Mouse (Mus musculus) limb, embryonic 12.5 days (tissue): Measurements from ENCODE around the gene Fam189a1. TPM values are rescaled to one million over a fixed set of nuclear protein-coding genes. Genes with fewer than 3 reads are reported as not detected.

Experiments
- ATAC-seq: fragments of 200-750 bp; cut with Nextera tagmentation; 2 replicates; pipeline ENCODE4 v1.8.0; 2017; ENCODE audit warnings: low read depth, moderate TSS enrichment; ENCODE audit not compliant: insufficient number of reproducible peaks, insufficient read depth, low FRiP score, low TSS enrichment
- H3K27ac ChIP-seq: fragments of 300-500 bp; sonication (generic); 2 replicates; pipeline ENCODE4 v1.5.1; 2016; ENCODE audit warnings: mild to moderate bottlenecking, moderate library complexity
- H3K27me3 ChIP-seq: fragments of 300-500 bp; sonication (generic); 2 replicates; pipeline ENCODE4 v1.6.1; 2016; ENCODE audit warnings: mild to moderate bottlenecking, moderate library complexity
- H3K36me3 ChIP-seq: fragments of 300-500 bp; sonication (generic); 2 replicates; pipeline ENCODE4 v1.6.1; 2016; ENCODE audit warnings: mild to moderate bottlenecking, moderate library complexity
- H3K4me1 ChIP-seq: fragments of 300-500 bp; sonication (generic); replicated peaks from 2 replicates; pipeline ENCODE4 v1.6.1; 2016
- H3K4me2 ChIP-seq: fragments of 300-500 bp; sonication (generic); 2 replicates; pipeline ENCODE4 v1.6.1; 2016; ENCODE audit warnings: mild to moderate bottlenecking, moderate library complexity
- H3K4me3 ChIP-seq: fragments of 300-500 bp; sonication (generic); replicated peaks from 2 replicates; pipeline ENCODE4 v1.5.1; 2016; ENCODE audit warnings: mild to moderate bottlenecking
- H3K9ac ChIP-seq: fragments of 300-500 bp; sonication (generic); replicated peaks from 2 replicates; pipeline ENCODE4 v1.6.1; 2016; ENCODE audit warnings: mild to moderate bottlenecking, moderate library complexity
- H3K9me3 ChIP-seq: fragments of 300-500 bp; sonication (generic); 2 replicates; pipeline ENCODE4 v1.6.1; 2016; ENCODE audit warnings: mild to moderate bottlenecking, moderate library complexity
- WGBS: fragments of 180-500 bp; shearing (Covaris S2); methylation state at CpG from one replicate; pipeline ENCODE4 v1.1.7; 2016; 5-methylcytosine and 5-hydroxymethylcytosine counted together
- polyA plus RNA-seq: library from polyadenylated mRNA; unstranded; fragments of >200 nt; fragmentation: Nextera tagmentation; extraction: Ambion mirVana; gene quantifications from 2 replicates; pipeline ENCODE4 v1.2.1, GENCODE M21; 2016

Gene Fam189a1
- polyA plus RNA-seq, 1 experiment from 2014 or later: 1.6 TPM

DNA sequence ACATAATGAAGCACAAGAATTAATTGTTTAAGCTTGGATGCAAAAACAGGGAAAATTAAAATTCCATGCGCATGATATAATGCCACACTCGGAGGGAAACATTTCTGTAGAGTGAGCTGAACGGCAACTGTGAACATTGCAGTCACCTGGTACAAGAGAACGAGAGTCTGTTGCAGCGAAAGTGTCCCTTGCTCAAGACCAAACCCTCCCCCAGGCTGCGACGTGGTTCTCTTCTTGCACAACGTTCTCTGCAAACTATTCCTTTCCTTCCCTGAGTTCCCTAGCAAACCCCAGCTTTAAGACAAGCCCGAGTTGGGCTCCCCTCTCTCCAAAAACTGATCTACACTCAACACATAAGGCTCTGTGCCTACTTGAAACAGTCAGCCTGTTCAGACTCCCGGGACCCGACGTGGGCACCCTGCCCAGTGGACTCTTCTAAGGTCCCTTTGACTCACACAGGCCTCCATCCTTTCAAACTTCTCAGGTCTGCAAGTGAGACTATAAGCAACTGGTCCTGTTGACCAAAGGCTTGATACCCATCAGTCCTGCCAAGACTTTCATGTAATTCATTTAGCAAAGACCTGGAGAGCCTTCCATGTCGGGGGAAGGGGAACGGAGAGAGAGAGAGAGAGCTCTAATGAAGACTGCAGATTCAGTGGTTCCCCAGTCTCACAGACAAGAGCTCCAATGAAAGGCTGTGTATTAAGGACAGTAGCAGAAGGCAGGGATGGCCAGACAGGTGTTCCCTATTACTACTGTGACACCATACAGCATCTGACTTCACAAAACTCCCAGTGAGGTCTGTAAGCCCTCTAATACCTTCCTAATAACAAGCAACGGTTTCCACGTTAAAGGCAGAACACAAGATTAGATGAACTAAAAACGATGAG, 51.9 kb downstream of the Fam189a1 start:
- Histone ChIP-seq H3K36me3 (no peaks in the 10 kb centered on the region), H3K4me2 (no peak overlapping the region), H3K9me3 (no peaks in the 10 kb centered on the region), H3K27ac (0 out of 2 replicates have a peak overlapping the region, but pooled peaks have one; percentile 29), H3K4me3 (no peak overlapping the region), H3K4me1 (no peaks in the 10 kb centered on the region), H3K27me3 (no peaks in the 10 kb centered on the region), H3K9ac (no peak overlapping the region)
- 83% methylated on average over 17 of the region's 17 CpGs for WGBS
- no peak for ATAC-seq

DNA sequence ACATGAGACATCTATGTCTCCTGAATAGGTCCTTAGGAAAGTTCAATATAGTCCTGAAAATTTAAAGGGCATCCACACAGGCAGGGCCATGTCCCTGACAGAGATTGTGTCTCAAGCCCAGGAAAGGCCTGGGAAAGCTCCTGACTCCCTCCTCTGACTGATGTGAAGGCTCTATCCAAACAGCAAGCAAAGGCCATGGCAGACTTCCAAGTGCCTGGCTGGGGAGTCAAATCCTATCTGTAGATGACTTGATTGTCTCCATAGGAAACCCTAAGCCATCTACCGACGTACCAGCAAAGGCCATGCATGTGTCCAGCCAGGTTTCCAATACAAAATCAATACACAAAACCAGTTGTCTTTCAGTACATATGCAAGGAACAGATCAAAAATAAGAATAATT, 54.7 kb downstream of the Fam189a1 start:
- 97% methylated on average over 2 of the region's 2 CpGs for WGBS
- Histone ChIP-seq H3K9me3 (no peaks in the 10 kb centered on the region), H3K27me3 (no peaks in the 10 kb centered on the region), H3K4me3 (no peak overlapping the region), H3K4me1 (no peaks in the 10 kb centered on the region), H3K4me2 (no peak overlapping the region), H3K27ac (no peak overlapping the region), H3K9ac (no peak overlapping the region), H3K36me3 (no peaks in the 10 kb centered on the region)
- no peak for ATAC-seq

GRCm38 (mm10) chr7:65097708-65098107, 58.7 kb downstream of the Fam189a1 start:
- no peak overlapping the region for H3K4me2 ChIP-seq
- H3K4me1 ChIP-seq: no peaks in the 10 kb centered on the region
- H3K36me3 ChIP-seq: no peaks in the 10 kb centered on the region
- H3K27ac ChIP-seq: no peak overlapping the region
- H3K9ac ChIP-seq: no peak overlapping the region
- H3K4me3 ChIP-seq: no peak overlapping the region
- 93% methylated on average over 14 of the region's 14 CpGs for WGBS
- no peaks in the 10 kb centered on the region for H3K27me3 ChIP-seq
- H3K9me3 ChIP-seq: no peaks in the 10 kb centered on the region
- no peak for ATAC-seq

- no peak for ATAC-seq
Observed at GRCm38 (mm10) chr7:65095631-65096107, 60.7 kb downstream of the Fam189a1 start.

DNA sequence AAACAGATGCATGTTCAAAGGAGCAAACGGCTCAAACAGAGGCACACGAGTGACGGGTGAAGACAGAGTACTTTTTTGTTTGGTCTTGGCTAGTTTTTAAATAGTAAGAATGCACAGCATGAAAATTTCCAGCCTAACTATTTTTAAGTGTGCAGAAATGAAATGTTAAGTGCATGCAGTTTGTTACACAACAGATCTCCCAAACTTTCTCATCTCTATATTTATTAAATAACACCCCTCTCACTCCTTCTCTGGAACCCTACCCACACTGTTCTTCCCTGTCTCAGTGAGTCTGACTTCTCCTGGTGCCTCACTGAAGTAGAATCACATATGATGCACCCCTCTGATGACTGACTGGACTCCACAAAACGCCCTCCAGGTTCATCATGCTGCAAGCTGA, 63.1 kb downstream of the Fam189a1 start:
- no peak for ATAC-seq
- Histone ChIP-seq H3K9ac (no peak overlapping the region), H3K27me3 (no peaks in the 10 kb centered on the region), H3K4me2 (no peak overlapping the region), H3K9me3 (no peaks in the 10 kb centered on the region), H3K36me3 (no peaks in the 10 kb centered on the region), H3K4me1 (no peaks in the 10 kb centered on the region), H3K4me3 (no peak overlapping the region), H3K27ac (no peak overlapping the region)
- 73% methylated on average over 4 of the region's 4 CpGs for WGBS

More at GRCm38 (mm10) chr7:65095631-65096107, 60.7 kb downstream of the Fam189a1 start:
- Histone ChIP-seq H3K9ac (no peak overlapping the region), H3K4me3 (no peak overlapping the region), H3K9me3 (no peaks in the 10 kb centered on the region), H3K4me2 (no peak overlapping the region), H3K27me3 (no peaks in the 10 kb centered on the region), H3K36me3 (no peaks in the 10 kb centered on the region), H3K4me1 (no peaks in the 10 kb centered on the region), H3K27ac (no peak overlapping the region)
- WGBS: 64% methylated on average over 5 of the region's 5 CpGs

- no peak for ATAC-seq
- no peak overlapping the region for H3K4me2 ChIP-seq
- no peak overlapping the region for H3K4me3 ChIP-seq
- H3K4me1 ChIP-seq: no peaks in the 10 kb centered on the region
- no peaks in the 10 kb centered on the region for H3K36me3 ChIP-seq
- H3K9ac ChIP-seq: no peak overlapping the region
- no peaks in the 10 kb centered on the region for H3K27me3 ChIP-seq
- WGBS: 81% methylated on average over 4 of the region's 4 CpGs
- H3K9me3 ChIP-seq: no peaks in the 10 kb centered on the region
- H3K27ac ChIP-seq: no peak overlapping the region
Observed at GRCm38 (mm10) chr7:65091486-65091885, 64.9 kb downstream of the Fam189a1 start.

- no peak for ATAC-seq
- no peaks in the 10 kb centered on the region for H3K36me3 ChIP-seq
- H3K27me3 ChIP-seq: no peaks in the 10 kb centered on the region
- H3K4me2 ChIP-seq: no peak overlapping the region
- H3K4me3 ChIP-seq: no peak overlapping the region
- H3K27ac ChIP-seq: no peak overlapping the region
- H3K9me3 ChIP-seq: no peaks in the 10 kb centered on the region
- H3K4me1 ChIP-seq: peaks cover 8% of the 10 kb centered on the region
- WGBS: 72% methylated on average over 6 of the region's 6 CpGs
- no peak overlapping the region for H3K9ac ChIP-seq
Observed at GRCm38 (mm10) chr7:65085972-65086371, 70.4 kb downstream of the Fam189a1 start.

DNA sequence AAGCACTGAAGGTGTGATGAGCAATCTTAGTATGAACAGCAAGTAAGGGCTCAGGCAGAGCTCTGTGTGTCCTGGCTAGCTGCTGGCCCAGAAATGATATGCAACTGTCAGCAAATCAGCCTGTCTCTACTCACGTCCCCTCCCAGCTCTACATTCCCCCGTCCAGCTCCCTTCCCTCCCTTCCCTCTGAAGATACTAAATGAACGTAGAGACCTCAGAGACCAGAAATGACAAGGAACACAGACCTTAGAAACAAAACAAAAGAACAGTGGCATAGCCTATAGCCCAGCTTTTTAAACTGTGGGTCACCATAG, 73.6 kb downstream of the Fam189a1 start:
- Histone ChIP-seq H3K4me2 (no peak overlapping the region), H3K36me3 (no peaks in the 10 kb centered on the region), H3K27ac (no peak overlapping the region), H3K27me3 (no peaks in the 10 kb centered on the region), H3K9ac (no peak overlapping the region), H3K9me3 (no peaks in the 10 kb centered on the region), H3K4me3 (no peak overlapping the region), H3K4me1 (peaks cover 8% of the 10 kb centered on the region)
- ATAC-seq: no peak
- WGBS: 27% methylated on average over 3 of the region's 3 CpGs

GRCm38 (mm10) chr7:65081979-65082777, 74.2 kb downstream of the Fam189a1 start:
- Histone ChIP-seq H3K4me3 (no peak overlapping the region), H3K9me3 (no peaks in the 10 kb centered on the region), H3K4me2 (no peak overlapping the region), H3K27me3 (no peaks in the 10 kb centered on the region), H3K27ac (no peak overlapping the region), H3K36me3 (no peaks in the 10 kb centered on the region), H3K9ac (no peak overlapping the region), H3K4me1 (peaks cover 8% of the 10 kb centered on the region)
- WGBS: 47% methylated on average over 6 of the region's 6 CpGs
- ATAC-seq: no peak

GRCm38 (mm10) chr7:65076134-65076533, 80.2 kb downstream of the Fam189a1 start:
- WGBS: 89% methylated on average over 4 of the region's 4 CpGs
- no peaks in the 10 kb centered on the region for H3K9me3 ChIP-seq
- no peak overlapping the region for H3K27ac ChIP-seq
- no peaks in the 10 kb centered on the region; the same call in 1 of the 2 replicates for H3K4me1 ChIP-seq
- no peak overlapping the region for H3K9ac ChIP-seq
- no peaks in the 10 kb centered on the region for H3K36me3 ChIP-seq
- no peak overlapping the region for H3K4me3 ChIP-seq
- H3K27me3 ChIP-seq: no peaks in the 10 kb centered on the region
- no peak overlapping the region for H3K4me2 ChIP-seq
- no peak for ATAC-seq

GRCm38 (mm10) chr7:65074194-65074593, 82.2 kb downstream of the Fam189a1 start:
- WGBS: 44% methylated on average over 9 of the region's 9 CpGs
- no peaks in the 10 kb centered on the region for H3K36me3 ChIP-seq
- H3K27ac ChIP-seq: no peak overlapping the region
- H3K4me2 ChIP-seq: no peak overlapping the region
- H3K4me3 ChIP-seq: no peak overlapping the region
- no peaks in the 10 kb centered on the region for H3K4me1 ChIP-seq
- H3K27me3 ChIP-seq: no peaks in the 10 kb centered on the region
- no peaks in the 10 kb centered on the region for H3K9me3 ChIP-seq
- no peak for ATAC-seq
- no peak overlapping the region for H3K9ac ChIP-seq
